Mouse (Mus musculus) frontal cortex, postnatal 25 days (tissue): ENCODE results near the gene Gm4846.
"Not testable (repeated sequence)": the region's sequence is repeated elsewhere in the genome, so short reads cannot be mapped to it uniquely, and the experiment has no call there.

Experiments used
- DNase-seq, 2 experiments: peaks; one replicate each; pipeline ENCODE4 v3.0.0; 2022; ENCODE audit warnings: low spot score in 2 of 2

Gene Gm4846

GRCm38 (mm10) chr1:166497488-166497887 lies at the start of gene Gm4846:
Gene Gm4846 (minus strand): TSS chr1:166497588.
- DNase-seq: not testable (repeated sequence)

- not testable (repeated sequence) for DNase-seq
These were observed 34.1 kb upstream of the Gm4846 start for GRCm38 (mm10) chr1:166531521-166531920.

DNA sequence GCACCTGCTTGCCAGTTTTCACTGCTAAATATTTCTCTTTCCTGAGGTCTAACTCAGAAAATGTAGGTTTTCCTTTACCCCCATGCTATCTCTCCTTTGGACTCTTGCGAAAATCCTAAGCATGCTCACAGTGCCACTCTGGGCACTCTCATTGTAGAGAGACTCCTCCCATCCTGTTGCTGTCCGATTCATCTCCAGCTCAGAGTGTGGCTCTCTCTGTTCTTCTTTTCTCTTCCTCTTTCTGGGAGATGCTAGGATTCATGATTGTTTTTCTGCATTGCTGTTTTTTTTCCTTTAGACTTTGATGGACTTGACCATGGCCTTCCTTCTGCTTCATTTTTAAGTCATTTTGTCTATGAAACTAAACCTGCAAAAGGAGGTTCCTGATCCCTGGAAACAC lies 27.3 kb upstream of the Gm4846 start:
- not testable (repeated sequence) for DNase-seq

DNA sequence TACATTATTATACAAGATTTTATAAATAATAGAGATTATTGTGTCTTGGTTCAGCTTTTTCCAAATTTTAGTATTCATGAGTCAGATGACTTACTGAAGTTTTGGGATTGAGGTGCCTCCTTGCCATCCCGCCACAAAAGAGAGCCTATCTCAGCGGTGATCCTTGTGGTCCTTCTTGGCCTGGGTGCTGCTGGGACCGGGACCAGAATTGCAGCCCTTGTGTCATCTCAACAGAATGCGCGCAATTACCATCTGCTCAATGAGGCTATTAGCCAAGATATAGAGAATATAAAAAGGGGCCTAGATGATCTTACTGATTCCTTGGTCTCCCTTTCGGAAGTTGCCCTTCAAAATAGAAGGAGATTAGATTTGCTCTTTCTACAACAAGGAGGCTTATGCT lies 22.2 kb upstream of the Gm4846 start:
- DNase-seq: not testable (repeated sequence)

- DNase-seq: no peak
These were observed 19.2 kb upstream of the Gm4846 start for GRCm38 (mm10) chr1:166516556-166516955.

GRCm38 (mm10) chr1:166504206-166504605 lies 6.8 kb upstream of the Gm4846 start:
- DNase-seq: not testable (repeated sequence)

GRCm38 (mm10) chr1:166479503-166479902 lies 17.9 kb downstream of the Gm4846 start:
- DNase-seq: no peak

- no peak for DNase-seq
These were observed 30.2 kb downstream of the Gm4846 start for GRCm38 (mm10) chr1:166467172-166467571.

DNA sequence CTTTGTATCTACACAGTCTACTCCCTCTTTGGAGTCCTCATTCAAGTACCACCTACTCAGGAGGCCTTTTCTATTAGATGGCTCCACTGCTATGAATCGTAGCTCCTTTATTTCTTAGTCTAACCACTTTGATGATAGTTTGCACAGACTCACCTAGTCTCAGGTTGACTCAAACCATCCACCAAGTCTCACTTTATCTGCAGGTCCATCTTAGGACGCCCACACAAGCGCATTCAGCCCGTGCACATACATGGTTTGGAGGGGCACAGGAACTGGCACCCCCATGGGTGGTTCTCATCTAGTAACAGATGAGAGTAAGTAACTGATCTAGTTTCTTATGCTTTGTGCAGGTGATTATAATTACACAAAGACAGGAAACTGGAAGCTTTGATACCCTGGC lies 34.8 kb downstream of the Gm4846 start:
- no peak for DNase-seq

- DNase-seq: no peak
These were observed 55.4 kb downstream of the Gm4846 start for GRCm38 (mm10) chr1:166441992-166442391.

- no peak for DNase-seq
These were observed 58.0 kb downstream of the Gm4846 start for GRCm38 (mm10) chr1:166439426-166439825.
